Mouse (Mus musculus): ENCODE measurements at regions not wholly inside any gene's neighbourhood (a gene's known extent, or its start where the extent isn't known, plus 50 kb on each side); places are given as distances from the start of the nearest gene placed in this dataset.

- intact Hi-C loops (cut with DNase I): loop anchor here (2.0 kb wide), 1 partner anchor 139 kb away; no protein-coding TSS in a partner anchor
- no peak for TF ChIP-seq CTCF (IDR thresholded peaks at IDR 0.05)
- H3K27ac ChIP-seq: no peak overlapping the region
- H3K4me3 ChIP-seq: no peak overlapping the region
- no peak for DNase-seq (ENCODE audit: extremely low spot score in 1 of 2, low spot score in 2 of 2)
Observed at GRCm38 (mm10) chr16:85347621-85348020, 174.1 kb upstream of the App start.

GRCm38 (mm10) chr16:85336495-85337119 is 163.0 kb upstream of the App start:
- no peak overlapping the region for H3K27ac ChIP-seq
- DNase-seq (ENCODE audit: extremely low spot score in 1 of 2, low spot score in 2 of 2): no peak
- TF ChIP-seq CTCF (IDR thresholded peaks at IDR 0.05): no peak
- intact Hi-C loops (cut with DNase I): no loop called here
- H3K4me3 ChIP-seq: no peak overlapping the region

GRCm38 (mm10) chr16:85333543-85333942 is 160.0 kb upstream of the App start:
- no peak for DNase-seq (ENCODE audit: extremely low spot score in 1 of 2, low spot score in 2 of 2)
- H3K4me3 ChIP-seq: no peak overlapping the region
- intact Hi-C loops (cut with DNase I): no loop called here
- no peak overlapping the region for H3K27ac ChIP-seq
- no peak for TF ChIP-seq CTCF (IDR thresholded peaks at IDR 0.05)

GRCm38 (mm10) chr16:85312018-85312417 is 138.5 kb upstream of the App start:
- no peak overlapping the region for H3K4me3 ChIP-seq
- DNase-seq (ENCODE audit: extremely low spot score in 1 of 2, low spot score in 2 of 2): no peak
- TF ChIP-seq CTCF (IDR thresholded peaks at IDR 0.05): no peak
- intact Hi-C loops (cut with DNase I): no loop called here
- H3K27ac ChIP-seq: no peak overlapping the region

- no peak for DNase-seq (ENCODE audit: extremely low spot score in 1 of 2, low spot score in 2 of 2)
- H3K27ac ChIP-seq: no peak overlapping the region
- intact Hi-C loops (cut with DNase I): no loop called here
- TF ChIP-seq CTCF (IDR thresholded peaks at IDR 0.05): no peak
- no peak overlapping the region for H3K4me3 ChIP-seq
Observed at GRCm38 (mm10) chr16:85309493-85309892, 135.9 kb upstream of the App start.

GRCm38 (mm10) chr16:85308429-85308828 is 134.9 kb upstream of the App start:
- intact Hi-C loops (cut with DNase I): no loop called here
- H3K4me3 ChIP-seq: no peak overlapping the region

GRCm38 (mm10) chr16:85307940-85308339 is 134.4 kb upstream of the App start:
- Histone ChIP-seq H3K4me3 (no peak overlapping the region), H3K27ac (no peak overlapping the region)
- no peak for TF ChIP-seq CTCF (IDR thresholded peaks at IDR 0.05)
- DNase-seq (ENCODE audit: extremely low spot score in 1 of 2, low spot score in 2 of 2): no peak
- intact Hi-C loops (cut with DNase I): no loop called here

More at GRCm38 (mm10) chr16:85308429-85308828, 134.9 kb upstream of the App start:
- DNase-seq (ENCODE audit: extremely low spot score in 1 of 2, low spot score in 2 of 2): no peak
- H3K27ac ChIP-seq: no peak overlapping the region
- TF ChIP-seq CTCF (IDR thresholded peaks at IDR 0.05): no peak

GRCm38 (mm10) chr16:85300092-85300853 is 126.7 kb upstream of the App start:
- no peak for DNase-seq (ENCODE audit: extremely low spot score in 1 of 2, low spot score in 2 of 2)
- Histone ChIP-seq H3K4me3 (no peak overlapping the region), H3K27ac (no peak overlapping the region)
- no peak for TF ChIP-seq CTCF (IDR thresholded peaks at IDR 0.05)
- intact Hi-C loops (cut with DNase I): no loop called here

GRCm38 (mm10) chr16:85298559-85298958 is 125.0 kb upstream of the App start:
- TF ChIP-seq CTCF (IDR thresholded peaks at IDR 0.05): no peak
- intact Hi-C loops (cut with DNase I): no loop called here
- Histone ChIP-seq H3K4me3 (no peak overlapping the region), H3K27ac (no peak overlapping the region)
- DNase-seq (ENCODE audit: extremely low spot score in 1 of 2, low spot score in 2 of 2): no peak

GRCm38 (mm10) chr16:85290986-85291952 is 117.7 kb upstream of the App start:
- TF ChIP-seq CTCF (IDR thresholded peaks at IDR 0.05): no peak
- Histone ChIP-seq H3K4me3 (no peak overlapping the region), H3K27ac (no peak overlapping the region)
- intact Hi-C loops (cut with DNase I): no loop called here
- DNase-seq (ENCODE audit: extremely low spot score in 1 of 2, low spot score in 2 of 2): no peak

- no peak overlapping the region for H3K27ac ChIP-seq
- intact Hi-C loops (cut with DNase I): no loop called here
- no peak overlapping the region for H3K4me3 ChIP-seq
- no peak for TF ChIP-seq CTCF (IDR thresholded peaks at IDR 0.05)
- DNase-seq (ENCODE audit: extremely low spot score in 1 of 2, low spot score in 2 of 2): no peak
Observed at GRCm38 (mm10) chr16:85277862-85278261, 104.3 kb upstream of the App start.

- no peak overlapping the region for H3K4me3 ChIP-seq
- TF ChIP-seq CTCF (IDR thresholded peaks at IDR 0.05): no peak
- H3K27ac ChIP-seq: no peak overlapping the region
- intact Hi-C loops (cut with DNase I): no loop called here
- DNase-seq (ENCODE audit: extremely low spot score in 1 of 2, low spot score in 2 of 2): no peak
Observed at GRCm38 (mm10) chr16:85269681-85270080, 96.1 kb upstream of the App start.

All from left cerebral cortex, adult 2 months (tissue).